Mouse (Mus musculus): ENCODE data around the gene Miga2. TPM values are rescaled to one million over a fixed set of nuclear protein-coding genes. Genes with fewer than 3 reads are reported as not detected.

The Miga2 gene
- polyA plus RNA-seq, 1 experiment = 17.9 TPM

- no peak for TF ChIP-seq GATA1 (IDR thresholded peaks at IDR 0.05; ENCODE audit: low read length)
Measured at GRCm38 (mm10) chr2:30351149-30351548, 12.9 kb upstream of the Miga2 start.

DNA sequence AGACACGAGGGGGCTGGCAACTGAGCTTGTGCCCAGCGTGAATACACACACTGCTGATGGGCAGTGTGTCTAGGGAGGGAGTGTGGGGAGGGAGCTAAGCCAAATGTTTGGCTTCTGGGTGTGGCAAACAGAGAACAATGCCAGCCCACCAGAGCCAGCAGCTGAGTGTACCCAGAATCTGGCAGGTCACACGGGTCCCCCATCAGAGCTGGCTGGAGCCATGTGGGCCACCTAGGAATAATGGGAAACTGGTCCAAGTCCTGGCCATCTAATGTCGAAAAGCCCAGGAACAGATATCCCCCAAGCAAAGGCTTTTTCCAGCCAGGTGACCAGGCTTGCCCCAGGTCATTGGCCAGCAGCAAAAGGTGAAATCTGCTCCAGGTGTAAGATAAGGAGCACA lies 8.2 kb upstream of the Miga2 start:
- no peak for TF ChIP-seq GATA1 (IDR thresholded peaks at IDR 0.05; ENCODE audit: low read length)

DNA sequence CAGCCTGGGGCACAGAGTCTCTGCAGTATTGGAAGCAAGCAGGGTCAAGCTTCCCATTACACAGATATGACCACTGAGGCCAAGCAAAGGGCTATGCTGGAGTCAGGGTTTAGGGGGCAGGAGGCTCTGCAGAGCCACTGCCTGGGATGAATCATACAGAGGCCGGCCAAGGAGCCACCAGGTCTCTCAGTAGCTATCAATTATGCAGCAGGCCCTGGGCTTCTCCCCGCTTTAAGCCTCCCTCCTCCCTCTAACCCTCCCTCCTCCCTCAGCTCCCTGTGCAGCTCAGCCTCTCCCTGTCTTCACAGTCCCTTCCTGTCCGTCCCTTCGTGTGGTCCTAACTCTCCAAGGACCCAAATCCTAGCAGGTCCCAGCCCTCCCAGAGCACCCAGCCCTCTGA lies 7.8 kb upstream of the Miga2 start:
- no peak for TF ChIP-seq GATA1 (IDR thresholded peaks at IDR 0.05; ENCODE audit: low read length)

DNA sequence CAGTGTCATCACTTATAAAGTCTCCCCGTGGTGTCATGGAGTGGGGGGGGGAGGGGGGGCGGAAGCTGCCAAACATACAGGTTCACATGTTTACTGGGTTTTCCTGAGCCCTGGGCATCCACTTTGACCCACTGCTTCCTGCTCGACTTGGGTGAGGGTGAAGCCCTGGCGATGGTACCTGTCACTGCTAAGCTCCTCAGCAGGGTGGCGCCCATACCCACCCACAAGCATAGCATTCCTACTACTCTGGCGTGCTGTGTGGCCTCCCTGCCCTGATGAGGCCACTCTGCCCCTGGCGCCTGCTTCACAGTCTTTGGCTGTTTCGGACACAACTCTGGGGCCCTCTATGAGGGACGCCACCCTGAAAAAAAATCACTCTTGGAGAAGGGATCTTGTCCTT lies 7.1 kb upstream of the Miga2 start:
- no peak for TF ChIP-seq GATA1 (IDR thresholded peaks at IDR 0.05; ENCODE audit: low read length)

DNA sequence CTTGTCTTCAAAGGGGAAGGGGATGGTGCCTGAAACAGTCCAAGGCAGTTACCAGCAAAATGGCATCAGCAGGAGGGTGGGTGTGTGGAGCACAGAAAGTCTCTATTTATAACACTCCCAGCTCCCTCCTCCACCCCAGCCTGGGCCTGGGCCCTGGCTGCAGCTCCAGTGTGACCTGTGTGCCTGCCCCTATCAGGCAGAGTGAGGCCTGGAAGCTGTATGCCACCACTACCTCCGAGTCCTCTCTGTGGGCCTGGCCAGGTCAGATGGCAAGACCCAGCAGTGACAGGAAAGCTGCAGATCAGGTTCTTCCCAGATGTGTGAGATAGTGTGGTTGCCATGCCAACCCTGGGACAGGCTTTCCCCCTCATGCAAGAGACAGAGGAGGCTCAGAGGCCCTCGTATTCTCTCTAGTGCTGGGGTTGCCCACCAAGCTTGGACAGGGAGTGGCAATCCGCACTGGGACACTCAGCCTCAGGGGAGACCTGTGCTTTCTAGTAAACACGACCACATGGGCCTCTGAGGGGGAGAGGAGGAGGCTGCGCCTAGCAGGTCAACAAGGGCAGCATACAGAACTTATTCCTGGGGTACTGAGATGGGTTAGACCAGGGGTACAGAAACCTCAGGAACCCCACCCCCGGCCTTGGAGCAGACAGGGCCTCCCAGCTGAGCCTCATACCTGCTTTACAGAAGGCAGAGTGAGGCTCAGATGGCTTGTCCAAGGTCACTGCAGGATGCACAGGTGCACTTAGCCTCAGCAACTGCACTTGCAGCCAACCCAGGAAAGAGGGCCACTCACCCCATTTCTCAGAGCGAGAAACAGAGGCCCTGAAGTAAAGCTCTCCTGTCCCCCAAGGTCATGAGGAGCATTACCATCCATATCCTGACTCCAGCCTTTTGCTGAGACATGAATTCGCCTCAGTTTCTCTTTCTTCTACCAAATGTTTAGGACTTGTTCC lies 6.2 kb upstream of the Miga2 start:
- TF ChIP-seq GATA1 (IDR thresholded peaks at IDR 0.05; ENCODE audit: low read length) = no peak

- TF ChIP-seq GATA1 (IDR thresholded peaks at IDR 0.05; ENCODE audit: low read length) = no peak
Measured at GRCm38 (mm10) chr2:30358533-30359531, 5.2 kb upstream of the Miga2 start, which contains the start of gene Sh3glb2. TSS of gene Sh3glb2 (minus strand) at chr2:30359337.

DNA sequence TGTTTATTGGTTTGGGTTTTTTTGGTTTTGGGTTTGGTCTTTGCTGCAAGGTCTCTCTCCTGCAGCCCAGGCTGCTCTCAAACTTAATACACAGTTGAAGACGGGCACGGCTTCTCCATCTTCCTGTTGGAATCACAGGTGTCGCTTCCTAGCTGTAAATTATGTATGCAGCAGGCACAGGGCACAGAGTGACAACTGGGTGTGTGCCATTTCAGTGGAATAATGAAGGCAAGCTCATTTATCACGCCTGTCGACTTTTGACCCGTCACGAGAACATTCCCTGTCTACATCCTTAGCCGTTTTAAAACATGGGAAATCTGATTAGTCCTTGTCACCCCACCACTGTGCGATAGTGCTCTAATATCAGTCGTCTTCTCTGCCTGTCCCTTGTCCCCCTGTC lies 3.4 kb upstream of the Miga2 start:
- TF ChIP-seq GATA1 (IDR thresholded peaks at IDR 0.05; ENCODE audit: low read length) = no peak

GRCm38 (mm10) chr2:30362865-30363264 lies 1.2 kb upstream of the Miga2 start:
- no peak for TF ChIP-seq GATA1 (IDR thresholded peaks at IDR 0.05; ENCODE audit: low read length)

- no peak for TF ChIP-seq GATA1 (IDR thresholded peaks at IDR 0.05; ENCODE audit: low read length)
Measured at GRCm38 (mm10) chr2:30365281-30366069, 1.4 kb downstream of the Miga2 start.

GRCm38 (mm10) chr2:30366203-30366602 lies 2.2 kb downstream of the Miga2 start:
- no peak for TF ChIP-seq GATA1 (IDR thresholded peaks at IDR 0.05; ENCODE audit: low read length)

- no peak for TF ChIP-seq GATA1 (IDR thresholded peaks at IDR 0.05; ENCODE audit: low read length)
Measured at GRCm38 (mm10) chr2:30371544-30371943, 7.5 kb downstream of the Miga2 start.

- TF ChIP-seq GATA1 (IDR thresholded peaks at IDR 0.05; ENCODE audit: low read length) = no peak
Measured at GRCm38 (mm10) chr2:30372726-30373125, 8.7 kb downstream of the Miga2 start.

DNA sequence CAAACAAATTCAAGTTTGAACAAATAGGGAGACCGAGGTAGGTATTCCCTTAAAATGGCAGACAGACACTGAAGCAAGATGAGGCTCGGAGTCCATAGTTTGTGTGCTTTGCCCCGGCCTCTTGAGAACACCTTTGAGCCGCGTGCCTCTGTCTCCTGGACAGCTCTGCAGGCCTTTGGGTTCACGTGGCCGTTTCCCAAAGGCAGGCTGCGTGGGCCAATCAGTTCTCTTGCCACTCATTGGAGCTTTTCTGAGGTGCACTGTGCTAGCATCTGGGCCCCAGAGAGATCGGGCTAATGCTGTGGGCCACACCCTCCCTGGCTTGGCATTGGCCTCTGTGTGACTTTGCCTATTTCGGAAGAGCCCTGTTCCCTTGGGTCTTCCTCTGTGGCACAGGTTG lies 11.9 kb downstream of the Miga2 start:
- no peak for TF ChIP-seq GATA1 (IDR thresholded peaks at IDR 0.05; ENCODE audit: low read length)

DNA sequence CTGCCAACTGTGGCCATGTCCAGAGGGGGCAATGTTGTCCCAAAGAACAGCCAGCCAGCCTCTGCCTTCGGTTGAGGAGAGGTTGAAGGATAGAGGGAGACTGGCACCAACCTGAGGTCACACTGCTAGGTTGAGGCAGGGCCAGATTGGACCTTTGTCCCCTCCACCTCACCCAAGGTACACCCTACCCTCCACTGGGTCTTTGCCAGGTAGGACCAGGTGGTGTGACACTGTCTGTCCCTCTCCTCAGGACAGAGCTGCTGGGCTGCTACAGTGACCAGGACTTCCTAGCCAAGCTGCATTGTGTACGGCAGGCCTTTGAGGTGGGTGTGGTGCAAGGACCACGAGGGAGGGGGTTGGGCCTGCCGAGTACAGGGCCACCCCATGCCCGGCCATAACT lies 13.7 kb downstream of the Miga2 start:
- TF ChIP-seq GATA1 (IDR thresholded peaks at IDR 0.05; ENCODE audit: low read length) = no peak

DNA sequence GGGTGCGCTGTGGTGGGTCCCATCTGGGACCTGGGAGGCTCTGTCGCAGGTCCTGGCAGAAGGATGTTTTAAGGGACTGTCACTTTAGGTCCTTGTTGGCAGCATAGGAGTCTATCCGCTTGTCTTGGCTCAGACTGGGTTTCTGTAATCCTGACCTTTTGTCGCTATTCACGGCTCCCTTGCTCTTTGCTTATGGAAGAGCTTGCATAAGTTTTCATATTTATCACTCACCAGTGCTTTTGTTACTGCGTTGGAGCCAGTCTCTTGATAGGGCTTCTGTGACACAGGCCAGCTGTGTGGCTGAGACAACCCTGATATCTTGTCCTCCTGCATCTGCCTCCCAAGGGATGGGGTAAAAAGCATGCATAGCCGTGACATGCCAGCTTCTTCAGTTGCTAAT lies 15.3 kb downstream of the Miga2 start:
- no peak for TF ChIP-seq GATA1 (IDR thresholded peaks at IDR 0.05; ENCODE audit: low read length)

Data from G1E-ER4 (cell line).